9 mouse cellular contexts compared by ENCODE assay signal in genomic region chr13:23498653-23499052, GRCm38 (mm10). TPM values are rescaled to one million over a fixed set of nuclear protein-coding genes. Genes with fewer than 3 reads are reported as not detected.
DNase-seq lines count a peak whose midpoint lies in the region; ATAC-seq lines count a peak whose summit lies in the region.
"Had no signal": no experiment of that assay in that cellular context is flagged by ENCODE, and none has a peak within 500 bp of the region (broad histone marks: within the 10 kb centered on the region; RNA-seq: fewer than 3 reads in every experiment).

No protein-coding gene starts in this region.

- ATAC-seq in lung, embryonic 15.5 days (ENCODE audit: borderline replicate concordance, extremely low read depth, low FRiP score, low TSS enrichment), result peak; percentile 73; the same call in 1 of the 2 replicates
- no peak for ATAC-seq in embryonic facial prominence, embryonic 15.5 days (ENCODE audit: insufficient number of reproducible peaks, low FRiP score, low TSS enrichment, low read depth)
- peak; percentile 61; the same call in 1 of the 2 replicates for ATAC-seq in limb, embryonic 12.5 days (ENCODE audit: insufficient number of reproducible peaks, insufficient read depth, low FRiP score, low TSS enrichment, low read depth)
- no peak for ATAC-seq in neural tube, embryonic 15.5 days (ENCODE audit: low FRiP score)
- ATAC-seq in granulocyte monocyte progenitor cell, adult 5-6 weeks (replicated peaks; ENCODE audit: poor library complexity, severe bottlenecking), result no peak

- no peaks in the 10 kb centered on the region for H3K36me3 ChIP-seq in lung, embryonic 15.5 days
- no peaks in the 10 kb centered on the region for H3K36me3 ChIP-seq in embryonic facial prominence, embryonic 15.5 days
- H3K36me3 ChIP-seq in limb, embryonic 12.5 days, result no peaks in the 10 kb centered on the region
- no peaks in the 10 kb centered on the region for H3K36me3 ChIP-seq in neural tube, embryonic 15.5 days

- H3K4me3 ChIP-seq in lung, embryonic 15.5 days, result peak overlapping the region; percentile 29
- H3K4me3 ChIP-seq in embryonic facial prominence, embryonic 15.5 days (replicated peaks), result peak overlapping the region; percentile 34
- H3K4me3 ChIP-seq in limb, embryonic 12.5 days (replicated peaks), result peak overlapping the region; percentile 35
- peak overlapping the region; percentile 30 for H3K4me3 ChIP-seq in neural tube, embryonic 15.5 days (replicated peaks)

- no peaks in the 10 kb centered on the region for H3K9me3 ChIP-seq in lung, embryonic 15.5 days
- no peaks in the 10 kb centered on the region for H3K9me3 ChIP-seq in embryonic facial prominence, embryonic 15.5 days (replicated peaks)
- H3K9me3 ChIP-seq in limb, embryonic 12.5 days, result no peaks in the 10 kb centered on the region
- no peaks in the 10 kb centered on the region for H3K9me3 ChIP-seq in neural tube, embryonic 15.5 days (replicated peaks)

- H3K9ac ChIP-seq in lung, embryonic 15.5 days, result no peak overlapping the region
- no peak overlapping the region for H3K9ac ChIP-seq in embryonic facial prominence, embryonic 15.5 days
- no peak overlapping the region for H3K9ac ChIP-seq in limb, embryonic 12.5 days (replicated peaks)
- H3K9ac ChIP-seq in neural tube, embryonic 15.5 days (replicated peaks), result no peak overlapping the region

- H3K4me1 ChIP-seq in lung, embryonic 15.5 days, result peaks cover 35% of the 10 kb centered on the region
- H3K4me1 ChIP-seq in embryonic facial prominence, embryonic 15.5 days, result peaks cover 13% of the 10 kb centered on the region; the same call in 1 of the 2 replicates
- H3K4me1 ChIP-seq in limb, embryonic 12.5 days (replicated peaks), result peaks cover 14% of the 10 kb centered on the region
- H3K4me1 ChIP-seq in neural tube, embryonic 15.5 days, result peaks cover 12% of the 10 kb centered on the region; the same call in 1 of the 2 replicates

- H3K27ac ChIP-seq in lung, embryonic 15.5 days, result no peak overlapping the region
- H3K27ac ChIP-seq in embryonic facial prominence, embryonic 15.5 days (replicated peaks), result no peak overlapping the region
- H3K27ac ChIP-seq in limb, embryonic 12.5 days, result peak overlapping the region; percentile 69; the same call in 1 of the 2 replicates
- H3K27ac ChIP-seq in neural tube, embryonic 15.5 days (replicated peaks), result no peak overlapping the region

- H3K27me3 ChIP-seq in lung, embryonic 15.5 days, result no peaks in the 10 kb centered on the region
- H3K27me3 ChIP-seq in embryonic facial prominence, embryonic 15.5 days, result no peaks in the 10 kb centered on the region
- H3K27me3 ChIP-seq in limb, embryonic 12.5 days, result no peaks in the 10 kb centered on the region
- H3K27me3 ChIP-seq in neural tube, embryonic 15.5 days (replicated peaks), result peaks cover 12% of the 10 kb centered on the region

- peak overlapping the region; percentile 55 for H3K4me2 ChIP-seq in lung, embryonic 15.5 days
- peak overlapping the region; percentile 41 for H3K4me2 ChIP-seq in embryonic facial prominence, embryonic 15.5 days (replicated peaks)
- H3K4me2 ChIP-seq in limb, embryonic 12.5 days, result peak overlapping the region; percentile 57
- H3K4me2 ChIP-seq in neural tube, embryonic 15.5 days, result peak overlapping the region; percentile 49

- WGBS in lung, embryonic 15.5 days, result 8% methylated on average over 10 of the region's 10 CpGs
- 4% methylated on average over 10 of the region's 10 CpGs for WGBS in embryonic facial prominence, embryonic 15.5 days
- 1% methylated on average over 10 of the region's 10 CpGs for WGBS in limb, embryonic 12.5 days
- 10% methylated on average over 10 of the region's 10 CpGs for WGBS in neural tube, embryonic 15.5 days

- no peak for DNase-seq in lung, postnatal 25 days (ENCODE audit: low spot score)
- DNase-seq in cerebellum, postnatal 4 days (ENCODE audit: low spot score in 2 of 2), result no peak
- no peak for DNase-seq in B cell, adult 2 months
- DNase-seq: adrenal gland, adult 2 months had no signal

RNA-seq across cellular contexts. Expression of gene Btn2a2, which starts 10.0 kb away (rescaled TPM):
- polyA plus RNA-seq in lung, embryonic 15.5 days (2015; fragmentation: Nextera tagmentation; extraction: Ambion mirVana), result 0.16 and 0.21 TPM in 2 replicates
- 0.55 and 0.65 TPM in 2 replicates for polyA plus RNA-seq in embryonic facial prominence, embryonic 15.5 days (2015; fragmentation: Nextera tagmentation; extraction: Ambion mirVana)
- polyA plus RNA-seq in limb, embryonic 12.5 days (2016; fragmentation: Nextera tagmentation; extraction: Ambion mirVana), result 1.8 and 1.9 TPM in 2 replicates
- 0.14 and 0.22 TPM in 2 replicates for polyA plus RNA-seq in neural tube, embryonic 15.5 days (2015; fragmentation: Nextera tagmentation; extraction: Ambion mirVana)
- not detected in 2 replicates for total RNA-seq in granulocyte monocyte progenitor cell, adult 5-6 weeks (2014; fragmentation: Nextera tagmentation)
- not detected in 2 replicates for total RNA-seq in granulocyte monocyte progenitor cell, adult 5-6 weeks (2017)
- total RNA-seq: adrenal gland, adult 2 months had no signal
- polyA plus RNA-seq: adrenal gland, adult 2 months had no signal

RNA-seq across cellular contexts. Expression of gene Hist1h4h, which starts 32.2 kb away (rescaled TPM):
- polyA plus RNA-seq in lung, embryonic 15.5 days (2015; fragmentation: Nextera tagmentation; extraction: Ambion mirVana), result 6.9 and 8.1 TPM in 2 replicates
- 6.1 and 7.1 TPM in 2 replicates for polyA plus RNA-seq in embryonic facial prominence, embryonic 15.5 days (2015; fragmentation: Nextera tagmentation; extraction: Ambion mirVana)
- 6.0 and 9.0 TPM in 2 replicates for polyA plus RNA-seq in limb, embryonic 12.5 days (2016; fragmentation: Nextera tagmentation; extraction: Ambion mirVana)
- polyA plus RNA-seq in neural tube, embryonic 15.5 days (2015; fragmentation: Nextera tagmentation; extraction: Ambion mirVana), result 1.5 and 4.5 TPM in 2 replicates
- 19.7 and 101 TPM in 2 replicates for total RNA-seq in granulocyte monocyte progenitor cell, adult 5-6 weeks (2014; fragmentation: Nextera tagmentation)
- total RNA-seq in granulocyte monocyte progenitor cell, adult 5-6 weeks (2017), result 1,184 and 1,507 TPM in 2 replicates

RNA-seq across cellular contexts. Expression of gene Btn1a1, which starts 33.0 kb away (rescaled TPM):
- 0.14 and 0.26 TPM in 2 replicates for polyA plus RNA-seq in lung, embryonic 15.5 days (2015; fragmentation: Nextera tagmentation; extraction: Ambion mirVana)
- polyA plus RNA-seq in embryonic facial prominence, embryonic 15.5 days (2015; fragmentation: Nextera tagmentation; extraction: Ambion mirVana), result 0.04 TPM in 1 of 2 replicates, not detected in the other
- polyA plus RNA-seq in limb, embryonic 12.5 days (2016; fragmentation: Nextera tagmentation; extraction: Ambion mirVana), result 0.10 and 0.12 TPM in 2 replicates
- 0.15 TPM in 1 of 2 replicates, not detected in the other for polyA plus RNA-seq in neural tube, embryonic 15.5 days (2015; fragmentation: Nextera tagmentation; extraction: Ambion mirVana)
- not detected in 2 replicates for total RNA-seq in granulocyte monocyte progenitor cell, adult 5-6 weeks (2014; fragmentation: Nextera tagmentation)
- not detected in 2 replicates for total RNA-seq in granulocyte monocyte progenitor cell, adult 5-6 weeks (2017)
- total RNA-seq: adrenal gland, adult 2 months had no signal
- polyA plus RNA-seq: adrenal gland, adult 2 months had no signal

RNA-seq across cellular contexts. Expression of gene Hist1h2af, which starts 35.1 kb away (rescaled TPM):
- polyA plus RNA-seq in lung, embryonic 15.5 days (2015; fragmentation: Nextera tagmentation; extraction: Ambion mirVana), result 6.2 and 8.4 TPM in 2 replicates
- polyA plus RNA-seq in embryonic facial prominence, embryonic 15.5 days (2015; fragmentation: Nextera tagmentation; extraction: Ambion mirVana), result 2.7 and 3.4 TPM in 2 replicates
- polyA plus RNA-seq in limb, embryonic 12.5 days (2016; fragmentation: Nextera tagmentation; extraction: Ambion mirVana), result 9.8 and 16.3 TPM in 2 replicates
- polyA plus RNA-seq in neural tube, embryonic 15.5 days (2015; fragmentation: Nextera tagmentation; extraction: Ambion mirVana), result 0.77 TPM in 1 of 2 replicates, not detected in the other
- 23.5 TPM in 1 of 2 replicates, not detected in the other for total RNA-seq in granulocyte monocyte progenitor cell, adult 5-6 weeks (2014; fragmentation: Nextera tagmentation)
- 2,010 and 2,453 TPM in 2 replicates for total RNA-seq in granulocyte monocyte progenitor cell, adult 5-6 weeks (2017)

RNA-seq across cellular contexts. Expression of gene Hist1h3g, which starts 36.6 kb away (rescaled TPM):
- 9.5 and 10.8 TPM in 2 replicates for polyA plus RNA-seq in lung, embryonic 15.5 days (2015; fragmentation: Nextera tagmentation; extraction: Ambion mirVana)
- polyA plus RNA-seq in embryonic facial prominence, embryonic 15.5 days (2015; fragmentation: Nextera tagmentation; extraction: Ambion mirVana), result 3.2 and 5.3 TPM in 2 replicates
- polyA plus RNA-seq in limb, embryonic 12.5 days (2016; fragmentation: Nextera tagmentation; extraction: Ambion mirVana), result 10.5 and 17.3 TPM in 2 replicates
- 0.51 and 0.64 TPM in 2 replicates for polyA plus RNA-seq in neural tube, embryonic 15.5 days (2015; fragmentation: Nextera tagmentation; extraction: Ambion mirVana)
- total RNA-seq in granulocyte monocyte progenitor cell, adult 5-6 weeks (2014; fragmentation: Nextera tagmentation), result 60.4 and 108 TPM in 2 replicates
- 191 and 281 TPM in 2 replicates for total RNA-seq in granulocyte monocyte progenitor cell, adult 5-6 weeks (2017)

Comparison
In these comparisons a context has a peak if more than half of its experiments do, and no peak if none do; other contexts are left out.
1. ATAC-seq: peak in lung, embryonic 15.5 days (single experiment) and limb, embryonic 12.5 days (single experiment); none in embryonic facial prominence, embryonic 15.5 days (single experiment), neural tube, embryonic 15.5 days (single experiment) and granulocyte monocyte progenitor cell, adult 5-6 weeks (single experiment).
2. Peak in every context shown above with its lines, with median percentiles within 50 percentile points of each other: H3K4me2 ChIP-seq and H3K4me3 ChIP-seq.